Mouse (Mus musculus): Measurements from ENCODE around the gene Slc3a1.

Slc3a1 gene

DNA sequence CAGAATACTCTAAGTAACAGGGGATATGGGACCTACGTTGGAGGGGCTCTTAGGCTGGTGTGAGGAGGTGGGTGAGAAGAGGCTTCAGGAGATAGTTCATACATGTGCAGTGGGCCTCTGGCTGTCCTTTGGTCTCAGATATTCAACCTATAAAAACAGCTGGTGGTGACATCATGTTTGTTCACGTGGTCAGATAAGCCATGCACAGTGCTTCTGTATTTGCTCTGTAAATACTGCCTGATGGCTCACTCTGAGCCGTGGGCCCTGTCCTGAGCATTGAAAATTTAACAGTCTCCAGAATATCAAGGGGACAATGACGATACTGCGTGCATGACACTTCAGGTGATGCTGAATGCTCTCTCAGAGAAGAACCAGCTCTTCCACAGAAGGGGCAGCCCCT, 9.7 kb downstream of the Slc3a1 start:
- DNase-seq (ENCODE audit: low spot score in 2 of 2): no peak

DNA sequence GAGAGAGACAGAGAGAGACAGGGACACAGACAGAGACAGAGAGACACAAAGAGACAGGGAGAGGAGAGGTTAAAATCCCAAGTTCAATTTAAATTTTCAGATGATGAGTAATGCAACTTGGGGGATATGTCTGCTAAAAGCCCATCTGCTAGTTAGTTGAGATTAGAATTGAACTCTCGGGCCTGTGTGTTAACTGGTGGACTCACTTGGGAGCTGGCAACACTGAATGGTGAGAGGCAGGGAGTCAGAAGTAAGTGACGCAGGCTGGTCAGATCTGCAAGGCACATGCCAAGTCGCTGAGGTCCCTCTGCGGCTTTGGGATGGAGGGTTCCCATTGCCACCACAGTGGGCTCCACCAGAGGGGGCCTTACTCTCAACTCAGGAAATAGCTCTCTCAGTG, 10.1 kb downstream of the Slc3a1 start:
- no peak for DNase-seq (ENCODE audit: low spot score in 2 of 2)

DNA sequence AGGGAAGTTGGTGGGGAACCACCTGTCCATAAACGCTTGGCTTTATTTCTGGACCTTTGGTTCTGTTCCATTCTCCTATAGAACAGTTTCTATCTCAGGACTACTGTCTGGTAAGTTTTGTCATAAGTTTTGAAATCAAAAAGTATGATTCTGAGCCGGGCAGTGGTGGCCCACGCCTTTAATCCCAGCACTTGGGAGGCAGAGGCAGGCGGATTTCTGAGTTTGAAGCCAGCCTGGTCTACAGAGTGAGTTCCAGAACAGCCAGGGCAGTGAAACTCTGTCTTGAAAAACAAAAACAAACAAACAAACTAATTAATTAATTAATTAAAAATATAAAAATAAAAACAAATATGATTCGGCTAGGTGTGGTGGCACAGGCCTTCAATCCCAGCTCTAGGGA, 10.6 kb downstream of the Slc3a1 start:
- DNase-seq (ENCODE audit: low spot score in 2 of 2): no peak

DNA sequence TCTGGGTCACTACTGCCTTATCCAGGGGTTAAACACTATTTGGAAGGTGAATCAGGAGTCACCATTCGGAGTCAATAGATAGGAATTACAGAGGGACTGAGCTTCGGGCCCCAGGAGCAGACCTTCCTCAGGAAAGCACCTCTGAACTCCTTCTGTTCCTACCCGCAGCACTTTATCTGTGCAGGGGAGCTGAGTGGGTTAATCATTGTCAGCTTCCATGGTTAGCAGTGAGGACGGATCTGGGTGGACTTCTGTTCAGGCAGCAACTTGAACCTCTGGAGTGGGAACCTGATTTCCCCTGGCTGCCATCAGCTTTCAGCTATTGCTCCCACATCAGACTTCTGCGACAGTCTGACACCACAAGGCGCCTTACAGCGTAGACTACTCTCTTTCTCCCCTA, 12.7 kb downstream of the Slc3a1 start:
- DNase-seq (ENCODE audit: low spot score in 2 of 2): no peak

DNA sequence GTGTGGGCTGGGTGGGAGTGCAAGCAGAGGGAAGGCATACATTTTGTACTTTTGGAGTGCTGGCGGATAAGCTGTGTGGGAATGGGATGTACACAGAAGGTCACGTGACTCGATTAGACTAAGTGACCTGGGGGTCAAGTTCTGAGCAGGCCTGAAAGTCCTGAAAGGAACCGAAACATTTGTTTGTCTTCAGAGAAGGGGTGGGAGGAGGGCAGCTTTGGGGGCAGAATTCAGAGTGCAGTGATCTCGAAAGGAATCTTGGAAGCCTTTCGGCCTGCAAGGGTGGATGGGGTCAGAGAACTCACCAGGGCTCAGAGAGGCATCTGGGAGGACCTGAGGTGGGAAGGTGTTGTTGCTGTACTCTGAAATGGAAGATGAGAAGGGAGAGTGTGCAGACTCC, 14.2 kb downstream of the Slc3a1 start:
- no peak for DNase-seq (ENCODE audit: low spot score in 2 of 2)

DNA sequence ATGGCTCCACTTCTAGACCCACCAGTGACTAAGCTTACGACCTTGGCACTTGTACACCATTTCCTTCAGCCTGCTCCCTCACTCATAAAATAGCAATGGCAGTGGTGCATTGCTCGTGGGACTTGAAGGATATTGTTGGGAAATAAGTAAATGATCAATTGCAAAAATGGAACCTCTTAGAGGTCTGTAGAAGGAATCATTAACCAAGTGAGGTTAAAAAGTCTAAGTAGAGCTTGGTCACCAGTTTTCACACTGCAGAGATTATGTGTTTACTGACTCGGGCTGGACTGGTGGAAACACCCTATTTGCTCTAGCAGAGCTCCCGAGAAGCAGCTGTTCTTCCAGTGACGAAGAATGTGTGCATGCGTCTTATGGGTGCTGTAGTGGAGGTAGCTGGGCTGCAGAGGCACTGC, 15.2 kb downstream of the Slc3a1 start:
- DNase-seq (ENCODE audit: low spot score in 2 of 2): no peak

DNA sequence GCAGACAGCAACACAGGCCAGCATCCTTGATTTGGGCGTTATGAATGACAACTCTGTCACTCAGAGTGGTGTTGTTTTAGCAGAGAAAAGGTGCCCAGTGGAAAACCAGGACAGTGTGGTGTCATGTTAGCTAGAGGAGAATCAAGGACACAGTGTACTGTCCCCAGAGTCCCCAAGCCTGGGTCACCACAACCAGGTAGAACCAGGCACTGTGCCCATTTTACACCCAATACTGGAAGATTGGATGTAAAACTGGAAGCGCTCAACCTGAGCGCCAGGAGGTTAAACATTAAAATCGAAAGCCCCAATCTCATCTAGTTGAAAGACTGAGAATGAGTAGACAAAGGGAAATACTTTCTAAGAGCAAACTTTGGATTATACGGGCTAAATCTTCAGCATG, 16.3 kb downstream of the Slc3a1 start:
- no peak for DNase-seq (ENCODE audit: low spot score in 2 of 2)

DNA sequence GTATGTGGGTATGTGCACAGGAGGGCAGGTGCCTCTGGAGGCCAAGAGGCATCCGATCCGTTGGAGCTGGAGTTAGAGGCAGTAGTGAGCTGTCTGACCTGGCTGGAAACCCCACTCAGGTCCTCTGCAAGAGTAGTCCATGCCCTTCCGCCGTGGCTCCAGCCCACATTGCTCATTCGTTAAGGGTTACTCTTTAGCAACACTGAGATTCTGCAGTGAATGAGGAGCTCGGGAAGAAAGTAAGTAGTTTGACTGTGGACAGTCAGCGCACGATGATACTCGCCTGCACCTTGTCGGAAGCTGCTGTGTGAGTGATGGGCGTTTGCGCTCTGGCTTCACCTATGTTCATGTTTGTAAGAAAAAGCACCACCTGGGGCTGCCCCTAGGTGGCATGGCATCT, 17.0 kb downstream of the Slc3a1 start:
- DNase-seq (ENCODE audit: low spot score in 2 of 2): no peak

DNA sequence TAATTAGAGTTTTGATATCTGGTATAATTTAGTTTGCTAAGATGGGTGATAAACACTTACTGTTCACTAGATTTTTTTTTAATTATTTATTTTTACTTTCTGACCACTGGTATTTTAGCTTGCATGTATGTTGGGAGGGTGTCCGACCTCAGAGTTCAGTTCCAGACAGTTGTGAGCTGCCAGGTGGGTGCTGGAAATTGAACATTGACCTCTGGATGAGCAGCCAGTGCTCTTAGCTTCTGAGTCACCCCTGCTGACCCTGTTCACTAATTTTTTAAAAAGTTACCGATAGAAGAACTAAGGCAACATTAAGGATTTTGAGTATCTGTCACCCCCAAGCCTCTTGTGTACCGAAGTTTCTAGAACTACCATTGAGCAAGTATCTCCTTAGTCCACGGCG, 20.2 kb downstream of the Slc3a1 start:
- DNase-seq (ENCODE audit: low spot score in 2 of 2): no peak

DNA sequence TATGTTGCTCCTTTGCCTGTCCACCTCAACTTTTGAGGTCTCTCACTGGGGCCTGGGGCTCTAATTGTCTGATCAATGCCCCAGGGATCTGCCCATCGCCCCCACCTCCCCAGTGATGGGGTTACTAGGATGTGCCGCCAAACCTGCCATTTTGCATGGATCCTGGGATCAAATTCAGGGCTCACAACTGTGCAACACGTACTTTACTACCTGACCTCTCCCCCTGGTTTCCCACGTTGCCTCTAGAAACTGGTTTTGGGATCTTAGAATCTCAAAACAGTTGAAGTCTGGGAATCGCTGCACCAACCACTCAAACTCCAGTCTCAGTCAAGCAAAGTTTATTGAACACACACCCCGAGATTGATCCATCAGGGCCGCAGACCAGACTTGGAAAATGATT, 30.1 kb downstream of the Slc3a1 start:
- no peak for DNase-seq (ENCODE audit: low spot score in 2 of 2)

DNA sequence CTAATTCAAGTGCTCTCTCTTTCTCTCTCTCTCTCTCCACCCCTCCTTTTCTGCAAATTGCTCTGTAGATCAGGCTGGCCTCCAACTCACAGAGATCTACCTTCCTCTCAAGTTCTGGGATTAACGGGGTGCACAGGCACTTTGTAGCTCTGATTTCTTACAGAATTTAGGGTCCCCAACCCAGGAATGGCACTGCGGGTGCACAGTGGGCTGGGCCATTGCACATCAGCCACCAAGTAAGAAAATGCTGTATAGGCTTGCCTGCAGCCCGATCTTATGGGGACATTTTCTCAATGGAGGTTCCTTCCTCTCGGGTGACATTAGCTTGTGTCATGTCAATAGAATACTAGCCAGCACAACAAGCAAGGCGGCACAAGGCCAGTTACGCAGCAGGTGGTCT, 31.0 kb downstream of the Slc3a1 start:
- DNase-seq (ENCODE audit: low spot score in 2 of 2): no peak

DNA sequence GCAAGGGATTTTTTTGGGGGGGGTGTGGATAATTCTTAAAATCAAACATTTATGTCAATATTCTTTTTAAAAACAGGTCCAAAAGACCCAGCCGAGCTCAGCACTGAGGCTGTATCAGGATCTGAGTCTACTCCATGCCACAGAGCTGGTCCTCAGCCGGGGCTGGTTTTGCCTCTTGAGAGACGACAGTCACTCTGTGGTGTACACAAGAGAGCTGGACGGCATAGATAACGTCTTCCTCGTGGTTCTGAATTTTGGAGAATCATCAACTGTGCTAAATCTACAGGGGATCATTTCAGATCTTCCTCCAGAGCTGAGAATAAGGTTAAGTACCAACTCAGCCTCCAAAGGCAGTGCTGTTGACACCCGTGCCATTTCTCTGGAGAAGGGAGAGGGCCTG, 35.4 kb downstream of the Slc3a1 start:
- no peak for DNase-seq (ENCODE audit: low spot score in 2 of 2)

DNA sequence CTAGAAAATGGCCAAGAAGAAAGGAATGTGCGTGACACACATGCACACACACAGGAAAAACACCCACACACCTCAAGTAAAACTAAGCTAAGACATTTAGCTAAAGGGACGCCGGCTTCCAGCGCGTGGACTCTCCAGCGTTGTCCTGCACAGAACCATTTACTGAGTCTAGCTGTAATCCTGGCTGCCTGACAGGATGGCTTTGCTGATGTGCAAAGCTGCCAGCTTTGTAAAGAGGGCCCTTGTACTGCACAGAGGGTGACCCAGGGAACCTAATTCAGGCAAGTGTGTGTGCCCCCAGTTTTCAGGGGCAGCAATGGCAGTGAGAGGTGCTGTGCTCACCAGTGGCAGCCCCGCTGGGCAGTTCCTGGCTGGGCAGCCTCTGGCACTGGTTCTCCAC, 39.2 kb downstream of the Slc3a1 start:
- no peak for DNase-seq (ENCODE audit: low spot score in 2 of 2)

DNA sequence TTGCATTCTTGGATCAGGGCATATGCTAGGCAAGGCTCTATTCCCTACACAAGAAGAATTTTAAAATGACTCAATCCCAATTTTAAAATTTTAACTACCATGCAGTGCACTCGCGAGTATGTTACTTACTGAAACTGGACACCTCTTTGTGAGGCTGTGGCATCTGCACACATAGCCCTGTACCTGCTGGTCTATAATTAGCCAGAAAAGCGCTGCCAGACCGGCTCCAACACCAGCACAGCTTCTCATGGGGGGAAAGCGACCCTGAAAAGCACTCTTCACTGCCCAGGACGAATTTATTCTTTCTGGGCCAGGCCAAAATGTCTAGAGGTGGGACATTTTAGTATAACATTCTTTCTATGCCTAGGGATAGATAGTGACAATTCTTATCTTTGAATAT, 42.5 kb downstream of the Slc3a1 start:
- no peak for DNase-seq (ENCODE audit: low spot score in 2 of 2)

DNA sequence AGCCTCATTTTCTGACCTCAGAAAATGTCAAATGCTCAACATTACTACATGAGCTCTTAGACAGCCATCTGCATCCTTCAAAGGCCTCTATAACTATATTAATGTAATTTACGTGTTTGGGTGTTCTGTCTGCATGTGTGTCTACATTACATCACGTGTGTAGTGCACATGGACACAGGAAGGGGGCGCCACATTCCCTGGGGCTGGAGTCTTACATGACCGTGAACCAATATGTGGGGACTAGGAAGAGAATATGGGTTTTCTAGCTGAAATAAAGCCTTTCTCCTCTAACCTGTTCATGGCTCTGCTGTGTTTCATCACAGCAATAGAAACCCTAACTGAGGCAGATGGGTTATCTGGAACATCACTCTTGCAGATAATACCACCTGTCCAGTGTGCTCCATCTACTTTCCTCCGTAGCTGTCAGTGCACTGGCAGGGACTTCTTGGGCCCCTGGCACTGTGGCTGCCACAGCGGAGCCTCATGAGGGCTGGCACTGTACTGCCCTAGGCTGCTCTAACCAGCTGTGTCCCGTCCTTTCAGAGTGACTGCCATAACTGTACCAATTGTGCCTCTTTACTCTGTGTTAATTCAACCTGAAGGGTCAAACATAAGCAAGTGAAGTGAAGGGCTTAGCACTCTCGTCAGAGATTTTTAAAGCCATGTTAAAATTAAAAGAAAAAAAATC, 43.1 kb downstream of the Slc3a1 start:
- no peak for DNase-seq (ENCODE audit: low spot score in 2 of 2)

DNA sequence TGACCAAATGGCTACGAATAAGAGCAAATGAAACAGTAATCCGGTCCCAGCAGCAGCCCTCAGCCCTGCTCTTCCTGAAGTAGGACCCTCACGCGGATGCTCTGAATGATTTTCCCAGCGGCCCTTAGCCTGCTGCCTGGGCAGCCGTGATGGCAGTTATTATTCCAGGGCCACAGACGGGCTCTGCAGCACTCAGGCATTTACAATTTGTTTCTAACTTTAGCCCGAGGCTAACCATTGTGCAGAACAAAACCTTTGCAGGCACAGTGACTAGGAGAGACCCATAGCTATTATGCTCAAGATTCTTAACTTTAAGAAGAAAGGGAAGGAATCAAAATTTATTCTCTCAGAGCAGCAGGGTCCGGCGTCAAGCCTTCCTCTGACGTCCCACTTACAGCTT, 44.2 kb downstream of the Slc3a1 start:
- DNase-seq (ENCODE audit: low spot score in 2 of 2): no peak

DNA sequence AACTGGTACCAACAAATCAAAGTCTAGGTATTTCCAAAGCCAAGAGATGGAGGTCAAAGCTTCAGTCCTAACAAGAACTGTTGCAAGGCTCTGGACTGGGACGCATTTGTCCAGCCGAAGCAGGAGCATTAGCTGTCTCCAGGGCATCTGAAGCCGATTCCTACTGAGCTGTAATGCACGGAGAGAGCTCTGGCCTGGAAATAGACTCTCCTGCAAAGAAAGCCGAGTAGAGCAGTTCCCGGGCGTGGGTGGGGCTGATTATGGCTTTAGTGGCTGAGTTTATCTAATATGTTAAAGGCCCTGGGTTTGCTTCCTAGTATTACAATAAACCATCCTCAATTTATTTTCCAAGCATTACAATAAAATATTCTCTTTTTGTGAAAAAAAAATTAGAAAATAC, 45.0 kb downstream of the Slc3a1 start:
- no peak for DNase-seq (ENCODE audit: low spot score in 2 of 2)

DNA sequence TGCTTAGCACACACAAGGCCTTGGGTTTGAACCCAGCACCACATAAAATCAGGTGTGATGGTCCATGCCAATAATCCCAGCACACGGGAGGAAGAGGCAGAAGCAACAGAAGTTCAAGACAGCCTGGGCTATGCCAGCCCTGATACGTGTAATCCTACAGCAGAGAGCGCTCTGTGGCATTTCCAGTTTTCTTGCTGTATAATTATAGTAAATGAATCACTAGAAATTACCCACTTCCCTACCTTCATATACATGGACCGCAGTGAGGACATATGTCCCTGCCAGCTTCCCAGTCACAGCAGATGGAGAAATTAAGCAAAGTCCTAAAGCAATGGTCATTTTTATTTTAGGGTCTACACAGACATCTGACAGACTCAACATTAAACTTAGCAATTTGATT, 45.9 kb downstream of the Slc3a1 start:
- DNase-seq (ENCODE audit: low spot score in 2 of 2): no peak

DNA sequence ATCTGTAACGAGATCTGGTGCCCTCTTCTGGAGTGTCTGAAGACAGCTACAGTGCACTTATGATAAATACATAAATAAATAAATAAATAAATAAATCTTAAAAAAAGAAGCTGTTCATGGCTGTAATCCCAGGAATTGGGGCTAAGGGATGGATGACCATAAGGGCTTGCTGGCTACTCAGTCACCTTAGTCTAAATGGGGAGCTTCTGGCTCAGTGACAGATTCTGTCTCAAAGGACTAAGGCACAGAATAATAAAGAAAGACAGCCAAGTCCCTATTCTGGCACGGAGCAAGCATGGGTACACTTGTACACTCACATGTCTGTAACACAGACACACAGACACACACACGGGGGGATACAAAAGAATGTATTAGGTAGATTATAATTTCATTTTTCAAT, 51.1 kb downstream of the Slc3a1 start:
- no peak for DNase-seq (ENCODE audit: low spot score in 2 of 2)

DNA sequence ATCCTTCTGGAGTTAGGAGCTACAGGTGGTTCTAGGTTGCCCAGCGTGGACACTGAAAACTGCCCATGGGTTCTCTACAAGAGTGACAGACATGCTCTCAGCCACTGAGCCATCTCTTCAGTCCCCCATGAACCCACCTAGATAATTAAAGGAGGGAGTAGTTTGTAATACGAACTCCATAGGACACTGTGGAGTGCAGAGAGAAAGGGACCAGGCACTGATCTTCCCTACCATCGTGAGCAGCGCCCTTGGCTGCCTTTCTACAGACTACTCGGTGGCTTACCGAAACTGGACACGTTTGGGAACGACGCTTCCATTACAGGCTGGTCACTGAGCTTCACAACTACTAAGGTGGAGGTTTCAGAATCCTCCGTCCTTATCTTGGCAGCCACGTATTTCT, 52.6 kb downstream of the Slc3a1 start:
- DNase-seq (ENCODE audit: low spot score in 2 of 2): no peak

DNA sequence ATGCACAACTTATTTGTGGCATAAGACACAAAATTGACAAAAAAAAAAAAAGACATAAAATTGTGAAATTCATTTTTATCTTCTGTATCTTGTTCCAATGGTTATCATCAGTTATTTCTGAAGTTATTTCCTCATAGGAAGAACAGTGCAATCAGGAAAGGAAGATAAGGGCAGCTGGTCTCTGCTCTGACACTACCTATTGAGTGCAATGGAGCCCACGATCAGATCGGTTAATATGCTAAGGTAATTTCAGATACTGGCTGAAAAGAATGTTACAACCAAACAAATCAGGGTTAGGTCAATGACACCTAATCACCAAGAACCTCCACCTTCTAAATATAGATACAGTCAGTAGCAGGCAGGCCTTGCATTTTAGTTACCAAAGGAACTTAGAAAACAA, 57.2 kb downstream of the Slc3a1 start:
- no peak for DNase-seq (ENCODE audit: low spot score in 2 of 2)

DNA sequence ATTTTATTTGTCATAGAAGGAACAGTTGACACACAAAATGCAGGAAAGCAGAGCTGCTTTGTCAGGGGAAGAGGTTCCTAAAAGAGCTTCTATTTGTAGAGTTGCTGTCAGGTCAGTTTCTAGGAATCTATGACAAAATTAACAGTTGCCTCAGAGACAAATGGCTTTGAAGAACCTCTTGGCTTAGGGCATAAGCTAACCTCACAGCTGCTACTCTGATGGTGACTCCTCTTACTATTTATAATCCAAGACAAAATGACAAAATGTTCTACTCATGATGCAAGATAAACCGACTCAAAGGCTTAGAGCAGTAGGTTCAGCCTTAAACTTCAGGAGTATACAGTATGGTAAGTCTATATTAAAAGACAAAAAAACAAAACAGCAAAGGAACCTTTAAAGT, 58.3 kb downstream of the Slc3a1 start:
- DNase-seq (ENCODE audit: low spot score in 2 of 2): no peak

DNA sequence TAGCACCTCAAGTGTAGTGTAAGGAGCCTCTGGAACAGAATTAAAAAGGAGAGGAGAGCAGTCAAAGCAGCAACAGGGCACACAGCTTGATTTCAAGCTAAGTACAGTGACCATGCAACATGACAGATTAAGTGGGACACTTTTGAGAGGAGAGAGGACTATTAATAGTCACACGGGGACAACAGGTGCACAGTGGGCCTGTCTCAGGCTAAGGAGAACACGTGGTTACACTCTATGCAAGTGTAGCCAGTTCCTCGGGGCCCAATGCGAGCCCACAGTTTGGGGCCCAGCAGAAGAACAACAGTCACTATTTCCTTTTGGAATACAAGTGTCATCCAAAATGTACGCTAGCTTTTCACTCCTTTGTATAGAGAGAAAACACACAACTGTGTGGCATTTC, 59.4 kb downstream of the Slc3a1 start:
- DNase-seq (ENCODE audit: low spot score in 2 of 2): no peak

DNA sequence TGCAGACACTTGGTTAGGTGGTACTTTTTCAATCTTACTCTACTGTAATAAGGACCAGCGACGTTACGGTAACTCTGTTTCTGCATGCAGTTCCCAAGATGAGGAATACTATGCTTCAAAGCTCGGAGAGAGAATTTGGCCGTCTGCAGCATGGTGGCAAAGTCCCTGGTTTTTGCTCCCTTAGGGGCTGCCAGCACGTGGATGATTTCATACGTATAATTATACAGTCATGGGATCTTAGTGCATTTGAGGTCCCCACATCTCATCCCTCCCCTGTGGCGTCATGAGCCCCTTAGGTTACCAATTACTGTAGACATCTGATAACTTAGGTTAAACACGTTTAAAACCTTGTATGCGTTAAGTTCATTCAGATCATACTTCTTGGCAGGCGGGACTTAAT, 60.2 kb downstream of the Slc3a1 start:
- DNase-seq (ENCODE audit: low spot score in 2 of 2): no peak

DNA sequence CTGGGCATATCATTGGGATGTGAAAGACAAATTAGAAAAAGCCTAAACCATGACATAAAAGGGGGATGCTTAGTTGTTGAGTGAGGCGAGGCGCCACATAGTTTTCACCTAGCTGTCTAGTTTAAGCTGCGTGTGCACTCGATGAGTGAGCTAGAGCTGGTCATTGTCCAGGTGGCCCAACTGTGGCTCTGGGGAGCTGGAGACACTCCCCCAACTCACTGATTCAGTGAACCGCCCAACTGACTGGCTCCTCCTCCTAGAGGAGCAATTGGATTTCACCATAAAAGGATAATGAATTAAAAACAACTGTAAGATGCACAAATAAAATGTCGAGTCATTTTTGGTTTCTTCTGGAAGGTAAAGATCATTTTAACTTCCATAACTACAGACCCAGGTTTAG, 60.8 kb downstream of the Slc3a1 start:
- no peak for DNase-seq (ENCODE audit: low spot score in 2 of 2)
